Mouse (Mus musculus) macrophage (primary cell): ENCODE measurements around the gene Rfwd3. TPM values are rescaled to one million over a fixed set of nuclear protein-coding genes. Genes with fewer than 3 reads are reported as not detected.
A peak's percentile ranks its signal among the peaks of the same experiment; 100 is the strongest.
"Not testable (repeated sequence)": the region's sequence is repeated elsewhere in the genome, so short reads cannot be mapped to it uniquely, and the experiment has no call there.

Experiments used
- H3K27ac ChIP-seq: fragments of 350-480 bp; formaldehyde crosslinking; 2 replicates; pipeline ENCODE4 v1.9.0; 2021
- H3K36me3 ChIP-seq: fragments of 350-480 bp; formaldehyde crosslinking; 2 replicates; pipeline ENCODE4 v1.9.0; 2021; ENCODE audit errors: inconsistent target
- H3K4me3 ChIP-seq: fragments of 350-480 bp; formaldehyde crosslinking; 2 replicates; pipeline ENCODE4 v1.9.0; 2021; ENCODE audit errors: inconsistent target
- H3K79me2 ChIP-seq: fragments of 350-480 bp; formaldehyde crosslinking; 2 replicates; pipeline ENCODE4 v1.9.0; 2021; ENCODE audit errors: inconsistent target
- WGBS: methylation state at CpG from one replicate; pipeline ENCODE4 v1.1.7; 2026; ENCODE audit warnings: inconsistent platforms; ENCODE audit not compliant: missing documents; 5-methylcytosine and 5-hydroxymethylcytosine counted together
- polyA plus RNA-seq: library from polyadenylated mRNA; stranded (reverse); fragments of 250-400 nt; gene quantifications from 3 replicates; pipeline ENCODE4 v1.2.4, GENCODE M21; 2018; ENCODE audit warnings: inconsistent platforms

Rfwd3 gene
- polyA plus RNA-seq, 1 experiment from 2014 or later, result 18.6 TPM

DNA sequence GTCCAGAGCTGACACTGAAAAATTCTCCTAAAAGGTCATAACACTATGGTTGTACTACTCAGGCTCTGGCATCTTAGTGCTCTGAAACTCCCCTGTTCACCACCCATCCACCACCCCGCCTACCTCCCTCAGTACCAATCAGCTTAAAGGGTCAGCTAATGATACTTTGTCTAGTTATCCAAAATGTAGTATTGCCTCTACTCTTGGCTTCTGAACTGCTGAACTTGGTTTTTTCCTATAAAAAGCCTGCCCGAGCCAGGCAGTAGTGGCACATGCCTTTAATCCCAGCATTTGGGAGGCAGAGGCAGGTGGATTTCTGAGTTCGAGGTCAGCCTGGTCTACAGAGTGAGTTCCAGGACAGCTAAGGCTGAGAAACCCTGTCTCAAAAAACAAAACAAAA, 4.3 kb upstream of the Rfwd3 start:
- Histone ChIP-seq H3K4me3 (no peak overlapping the region), H3K27ac (no peak overlapping the region), H3K36me3 (no peaks in the 10 kb centered on the region), H3K79me2 (peaks cover 4% of the 10 kb centered on the region)
- WGBS, result 97% methylated on average over 3 of the region's 3 CpGs

DNA sequence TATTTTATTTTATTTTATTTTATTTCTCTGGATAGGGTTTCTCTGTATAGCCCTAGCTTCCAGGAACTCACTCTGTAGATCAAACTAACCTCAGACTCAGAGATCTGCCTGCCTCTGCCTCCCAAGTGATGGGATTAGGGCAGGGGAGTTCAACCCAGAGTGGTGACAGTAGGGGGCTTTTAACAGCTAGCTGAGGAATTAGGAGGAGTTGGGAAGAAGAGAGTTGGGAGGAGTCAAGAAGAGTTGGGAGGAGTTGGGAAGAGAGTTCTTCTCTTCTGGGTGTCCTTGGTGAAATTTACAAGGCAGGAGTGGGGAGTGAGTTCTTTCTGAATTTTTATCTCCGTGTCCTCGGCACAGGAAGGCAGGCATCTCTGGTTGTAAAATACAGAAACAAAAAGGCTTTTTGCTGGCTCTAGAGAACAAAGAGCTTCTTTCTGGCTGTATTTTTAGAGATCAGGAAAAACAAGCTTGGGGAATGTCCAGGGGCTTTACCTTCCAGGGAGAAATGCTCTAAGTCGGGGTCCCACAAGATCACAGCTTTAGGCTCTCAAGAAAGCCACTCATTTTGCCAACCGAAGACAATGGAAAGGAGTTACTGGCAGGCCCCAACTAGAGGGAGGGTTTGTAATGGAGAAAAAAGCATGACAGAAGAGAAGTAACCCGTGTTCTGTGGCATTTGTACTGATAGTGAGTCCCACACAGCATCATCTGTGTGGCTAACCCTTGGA, 3.2 kb upstream of the Rfwd3 start:
- peaks cover 15% of the 10 kb centered on the region for H3K79me2 ChIP-seq
- H3K4me3 ChIP-seq, H3K27ac ChIP-seq, H3K36me3 ChIP-seq: not testable (repeated sequence)
- 86% methylated on average over 5 of the region's 5 CpGs for WGBS

DNA sequence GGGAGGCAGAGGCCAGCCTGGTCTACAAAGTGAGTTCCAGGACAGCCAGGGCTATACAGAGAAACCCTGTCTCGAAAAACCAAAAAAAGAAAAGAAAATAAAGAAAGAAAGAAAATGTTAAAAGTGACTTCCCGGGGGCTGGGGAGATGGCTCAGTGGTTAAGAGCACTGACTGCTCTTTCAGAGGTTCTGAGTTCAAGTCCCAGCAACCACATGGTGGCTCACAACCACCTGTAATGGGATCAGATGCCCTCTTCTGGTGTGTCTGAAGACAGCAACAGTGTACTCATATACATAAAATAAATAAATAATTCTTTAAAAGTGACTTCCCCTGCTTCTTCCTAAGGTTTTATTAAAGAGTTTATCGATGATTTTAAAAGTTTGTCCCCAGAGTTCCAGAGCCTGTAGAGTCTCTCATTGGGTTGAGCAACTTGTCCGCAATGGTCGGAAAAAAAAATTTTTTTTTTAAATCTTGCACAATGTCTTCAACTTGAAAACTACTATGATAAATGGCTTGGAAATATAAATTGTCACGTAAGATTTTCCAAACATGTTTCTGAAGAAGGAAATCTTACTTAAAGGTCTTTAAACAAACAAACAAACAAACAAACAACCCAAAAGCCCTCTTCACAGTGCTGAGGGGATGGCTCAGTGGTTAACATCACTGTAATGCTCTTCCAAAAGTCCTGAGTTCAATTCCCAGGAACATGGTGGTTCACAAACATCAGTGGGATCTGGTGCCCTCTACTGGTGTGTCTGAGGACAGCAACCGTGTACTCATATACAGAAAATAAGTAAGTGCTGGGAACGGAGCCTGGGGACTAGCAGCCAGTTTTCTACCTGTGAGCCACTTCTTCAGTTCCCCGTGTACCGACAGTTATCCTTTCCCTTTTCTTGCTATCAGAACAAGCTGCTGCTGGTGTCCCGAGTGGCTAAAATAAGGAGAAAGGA, 850 bp upstream of the Rfwd3 start:
- H3K36me3 ChIP-seq, result no peaks in the 10 kb centered on the region
- H3K79me2 ChIP-seq, result peaks cover 39% of the 10 kb centered on the region
- 45% methylated on average over 11 of the region's 11 CpGs for WGBS
- peak overlapping the region; percentile 29 for H3K27ac ChIP-seq
- peak overlapping the region; percentile 12; the same call in 1 of the 2 replicates for H3K4me3 ChIP-seq

DNA sequence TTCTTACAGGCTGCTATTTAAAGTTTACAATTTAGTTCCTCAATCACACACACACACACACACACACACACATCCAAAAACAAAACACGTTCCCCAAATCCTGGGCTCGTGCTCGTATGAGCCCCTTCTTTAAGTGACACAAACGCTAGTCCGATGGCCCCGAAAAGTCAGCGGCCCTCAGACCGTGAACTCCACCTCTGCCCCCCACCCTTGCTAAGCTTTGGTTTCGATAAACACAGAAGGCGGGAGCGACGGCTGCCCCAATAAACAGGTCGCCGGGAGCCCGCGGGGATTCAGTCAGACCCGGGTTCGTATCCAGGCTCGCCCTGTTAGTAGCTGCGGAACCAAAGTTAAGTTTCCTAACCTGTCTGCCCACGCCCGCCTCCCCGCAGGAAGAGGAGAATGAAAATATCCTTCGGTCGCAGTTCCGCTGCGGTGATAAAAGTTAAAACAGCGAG, 630 bp downstream of the Rfwd3 start:
- Histone ChIP-seq H3K36me3 (no peaks in the 10 kb centered on the region; the same call in 1 of the 2 replicates), H3K79me2 (peaks cover 54% of the 10 kb centered on the region), H3K4me3 (peak overlapping the region; percentile 89), H3K27ac (peak overlapping the region; percentile 69)
- WGBS, result 2% methylated on average over 27 of the region's 28 CpGs

DNA sequence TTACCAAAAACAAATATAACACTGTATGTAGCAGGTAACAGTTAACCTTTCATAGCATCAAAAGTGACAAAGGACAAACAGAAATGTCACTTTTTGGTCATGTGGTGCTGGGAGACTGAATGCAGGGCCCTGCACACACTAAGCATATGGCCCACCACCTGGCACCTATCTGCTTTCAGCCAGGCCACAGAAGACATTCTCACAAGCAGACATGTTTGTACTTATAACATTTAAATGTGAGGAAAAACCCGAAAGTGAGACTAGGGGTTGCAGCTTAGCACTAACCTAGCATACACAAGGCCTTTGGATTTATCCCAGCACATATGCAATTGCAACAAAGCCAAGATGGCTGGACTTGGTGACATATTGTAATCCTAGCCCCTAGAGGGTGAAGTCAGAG, 2.0 kb downstream of the Rfwd3 start:
- peaks cover 68% of the 10 kb centered on the region for H3K79me2 ChIP-seq
- WGBS, result 82% methylated on average over 1 of the region's 1 CpGs
- no peak overlapping the region for H3K27ac ChIP-seq
- no peak overlapping the region for H3K4me3 ChIP-seq
- H3K36me3 ChIP-seq, result peaks cover 10% of the 10 kb centered on the region; the same call in 1 of the 2 replicates

DNA sequence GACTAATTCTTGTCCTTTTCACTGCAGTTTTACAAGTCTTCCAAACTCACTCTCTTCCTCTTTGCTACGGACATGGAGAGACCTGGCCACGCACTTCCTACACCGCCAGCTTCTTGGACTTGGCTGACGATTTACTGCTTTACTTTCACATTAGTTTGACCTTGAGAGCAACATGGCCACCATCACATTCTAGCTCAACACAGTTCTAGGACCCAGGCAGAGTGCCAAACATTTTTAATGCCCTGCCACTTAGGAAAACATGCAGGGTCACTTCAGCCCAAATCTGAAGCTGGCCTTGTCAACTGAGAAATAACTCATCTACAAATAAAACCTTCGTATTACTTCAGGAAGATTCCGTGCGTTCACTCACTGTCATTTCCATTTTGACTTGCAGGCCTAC, 8.3 kb downstream of the Rfwd3 start:
- Histone ChIP-seq H3K27ac (no peak overlapping the region), H3K4me3 (no peak overlapping the region), H3K79me2 (peaks cover 69% of the 10 kb centered on the region), H3K36me3 (peaks cover 52% of the 10 kb centered on the region)
- WGBS, result 89% methylated on average over 7 of the region's 7 CpGs

DNA sequence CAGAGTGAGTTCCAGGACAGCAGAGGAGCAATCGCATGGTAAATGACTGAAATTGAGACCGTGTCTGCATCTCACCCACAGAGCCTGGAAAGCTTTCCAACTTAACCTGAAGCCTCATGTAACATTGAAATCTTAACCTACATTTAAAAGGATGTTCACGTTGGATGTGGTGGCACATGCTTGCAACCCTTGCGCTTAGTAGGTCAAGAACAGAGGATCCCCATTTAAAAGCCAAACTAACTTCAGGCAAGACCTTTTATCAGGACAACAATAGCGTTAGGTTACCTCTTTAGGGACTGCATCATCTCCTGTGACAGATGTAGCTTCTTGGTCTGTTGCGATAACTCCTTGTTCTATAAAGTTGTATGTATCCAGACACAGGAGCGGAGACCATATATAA, 9.4 kb downstream of the Rfwd3 start:
- Histone ChIP-seq H3K27ac (no peak overlapping the region), H3K4me3 (no peak overlapping the region), H3K79me2 (peaks cover 57% of the 10 kb centered on the region), H3K36me3 (peaks cover 63% of the 10 kb centered on the region)
- 96% methylated on average over 7 of the region's 7 CpGs for WGBS

DNA sequence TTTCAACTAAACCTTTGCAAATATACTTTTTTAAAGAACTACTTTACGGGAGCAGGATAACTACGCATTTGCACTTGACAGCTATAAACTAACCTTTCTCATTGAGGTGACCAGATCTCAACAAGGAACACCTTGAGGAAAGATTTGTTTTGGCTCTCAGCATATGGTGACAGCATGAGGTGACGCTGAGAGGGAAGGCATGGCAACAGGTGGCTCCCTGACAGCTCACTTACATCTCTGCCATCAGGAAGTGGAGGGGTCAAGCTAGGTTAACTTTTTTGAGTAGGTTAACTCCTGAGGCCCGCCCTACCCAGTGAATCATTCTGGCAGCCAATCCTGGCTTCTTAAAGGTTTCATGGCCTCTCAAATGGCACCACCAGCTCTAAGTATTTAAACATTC, 14.4 kb downstream of the Rfwd3 start:
- peaks cover 67% of the 10 kb centered on the region for H3K36me3 ChIP-seq
- 94% methylated on average over 4 of the region's 4 CpGs for WGBS

DNA sequence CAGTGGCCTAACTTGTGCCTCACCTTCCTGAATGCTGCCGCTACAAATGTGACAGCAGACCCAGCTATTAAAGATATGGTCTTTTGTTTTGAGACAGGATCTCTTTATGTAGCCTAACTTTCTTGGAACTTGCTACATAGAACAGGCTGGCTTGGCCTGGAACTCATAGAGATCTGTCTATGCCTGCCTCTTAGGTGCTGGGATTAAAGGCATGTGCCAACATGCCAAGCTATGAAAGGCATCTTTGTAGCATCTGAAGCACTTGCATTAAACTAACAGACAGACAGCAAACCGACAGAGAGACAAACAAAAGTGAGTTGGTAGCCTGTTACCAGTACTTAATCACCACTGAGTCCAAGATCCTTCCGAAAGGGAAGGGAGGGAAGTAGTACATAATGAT, 17.9 kb downstream of the Rfwd3 start:
- Histone ChIP-seq H3K79me2 (no peaks in the 10 kb centered on the region), H3K36me3 (peaks cover 74% of the 10 kb centered on the region), H3K27ac (no peak overlapping the region), H3K4me3 (no peak overlapping the region)
- WGBS, result 80% methylated on average over 3 of the region's 3 CpGs

More for the DNA sequence above, 14.4 kb downstream of the Rfwd3 start:
- H3K27ac ChIP-seq, result no peak overlapping the region
- no peak overlapping the region for H3K4me3 ChIP-seq
- H3K79me2 ChIP-seq, result peaks cover 7% of the 10 kb centered on the region; the same call in 1 of the 2 replicates

DNA sequence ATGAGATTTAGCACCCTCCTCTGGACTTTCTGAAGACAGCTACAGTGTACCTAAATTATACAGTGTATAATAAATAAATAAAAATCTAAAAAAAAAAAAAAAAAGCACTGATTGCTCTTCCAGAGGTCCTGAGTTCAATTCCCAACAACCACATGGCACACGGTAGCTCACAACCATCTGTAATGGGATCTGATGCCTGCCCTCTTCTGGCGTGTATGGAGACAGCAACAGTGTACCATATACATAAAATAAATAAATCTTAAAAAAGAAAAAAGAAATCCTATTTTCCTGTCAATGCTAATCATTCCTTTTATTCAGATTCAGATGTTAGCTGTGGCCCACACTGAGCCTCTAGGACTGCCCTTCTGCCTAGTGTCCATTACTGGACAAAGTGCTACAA, 31.7 kb downstream of the Rfwd3 start:
- Histone ChIP-seq H3K4me3 (no peak overlapping the region), H3K27ac (no peak overlapping the region), H3K36me3 (peaks cover 9% of the 10 kb centered on the region; the same call in 1 of the 2 replicates), H3K79me2 (no peaks in the 10 kb centered on the region)
- 94% methylated on average over 2 of the region's 2 CpGs for WGBS

DNA sequence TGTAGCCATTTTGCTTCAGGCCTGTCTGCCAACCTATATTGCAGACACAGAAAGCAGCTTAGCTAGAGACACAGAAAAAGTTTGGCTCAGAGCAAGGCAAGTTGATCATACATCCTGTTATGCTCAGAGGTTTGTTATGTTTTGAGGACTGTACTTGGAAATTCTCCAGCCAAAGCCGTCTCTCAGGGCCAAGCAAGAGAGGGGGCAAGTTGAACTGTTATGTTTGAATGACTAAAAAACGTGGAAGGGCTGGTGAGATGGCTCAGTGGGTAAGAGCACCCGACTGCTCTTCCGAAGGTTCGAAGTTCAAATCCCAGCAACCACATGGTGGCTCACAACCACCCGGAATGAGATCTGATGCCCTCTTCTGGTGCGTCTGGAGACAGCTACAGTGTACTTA, 33.9 kb downstream of the Rfwd3 start:
- H3K27ac ChIP-seq, H3K79me2 ChIP-seq, H3K36me3 ChIP-seq, H3K4me3 ChIP-seq: not testable (repeated sequence)
- WGBS, result 88% methylated on average over 6 of the region's 7 CpGs

DNA sequence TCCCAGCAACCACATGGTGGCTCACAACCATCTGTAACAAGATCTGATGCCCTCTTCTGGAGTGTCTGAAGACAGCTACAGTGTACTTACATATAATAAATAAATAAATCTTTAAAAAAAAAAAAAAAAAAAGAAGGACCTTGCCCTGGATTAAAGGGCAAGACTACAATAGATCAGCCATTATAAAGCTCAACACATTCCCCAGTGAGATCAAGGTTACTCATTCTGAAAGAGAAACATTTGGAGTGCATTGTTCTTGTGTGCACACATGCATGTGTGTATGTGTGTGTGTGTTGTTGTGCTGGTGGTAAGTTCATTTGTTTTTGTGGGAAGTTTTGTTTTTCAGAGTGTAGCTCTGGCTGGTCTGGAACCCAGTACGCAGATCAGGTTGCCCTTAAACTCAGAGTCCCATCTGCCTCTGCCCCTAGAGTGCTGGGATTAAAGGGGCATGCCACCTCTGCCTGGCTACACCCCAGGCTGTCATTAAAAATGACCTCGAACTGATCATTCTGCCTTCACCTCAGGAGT, 35.3 kb downstream of the Rfwd3 start:
- 83% methylated on average over 2 of the region's 2 CpGs for WGBS

DNA sequence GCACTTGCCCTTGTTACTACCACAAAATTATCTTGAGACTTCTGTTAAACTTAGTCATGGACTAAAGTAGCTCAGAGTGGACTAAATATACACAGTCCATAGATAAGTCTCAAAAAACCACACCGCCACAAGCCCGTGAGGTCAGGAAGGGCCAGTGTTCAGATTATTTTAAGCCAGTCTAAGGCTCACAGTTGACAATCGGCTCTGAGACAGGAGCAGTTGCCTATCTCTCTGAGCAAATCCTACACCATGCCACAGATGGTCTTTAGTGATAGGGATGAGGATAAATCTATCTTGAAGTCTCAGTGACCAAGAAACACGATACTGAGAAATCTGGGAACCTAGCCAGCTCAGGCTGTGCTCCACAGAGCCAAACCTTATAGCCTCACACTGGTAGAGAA, 38.0 kb downstream of the Rfwd3 start:
- Histone ChIP-seq H3K36me3 (no peaks in the 10 kb centered on the region), H3K27ac (no peak overlapping the region), H3K79me2 (peaks cover 21% of the 10 kb centered on the region), H3K4me3 (no peak overlapping the region)
- 43% methylated on average over 4 of the region's 4 CpGs for WGBS

More for the DNA sequence above, 35.3 kb downstream of the Rfwd3 start:
- peaks cover 6% of the 10 kb centered on the region; the same call in 1 of the 2 replicates for H3K79me2 ChIP-seq
- H3K27ac ChIP-seq, result no peak overlapping the region
- H3K4me3 ChIP-seq, result no peak overlapping the region
- H3K36me3 ChIP-seq, result no peaks in the 10 kb centered on the region

DNA sequence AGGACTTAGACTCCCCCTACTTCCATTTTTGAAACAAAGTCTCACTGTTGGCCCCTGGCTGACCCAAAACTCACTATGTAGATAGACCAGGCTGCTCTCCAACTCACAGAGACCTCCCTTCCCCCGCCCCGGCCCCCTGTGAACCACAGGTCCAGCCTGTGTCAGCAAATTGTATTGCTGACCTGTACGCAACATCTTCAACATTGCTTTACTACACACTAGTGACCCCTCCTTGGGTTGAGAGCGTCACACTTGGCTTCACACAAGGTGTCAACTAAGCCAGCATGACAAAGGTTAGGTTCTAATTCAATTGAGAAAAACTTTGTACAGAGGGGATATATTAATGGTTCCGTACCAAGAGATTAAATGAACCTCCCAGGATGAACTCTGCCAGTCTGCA, 39.8 kb downstream of the Rfwd3 start:
- peak overlapping the region; percentile 84; the same call in 1 of the 2 replicates for H3K4me3 ChIP-seq
- peaks cover 38% of the 10 kb centered on the region for H3K79me2 ChIP-seq
- 87% methylated on average over 5 of the region's 5 CpGs for WGBS
- no peak overlapping the region for H3K27ac ChIP-seq
- H3K36me3 ChIP-seq, result no peaks in the 10 kb centered on the region

DNA sequence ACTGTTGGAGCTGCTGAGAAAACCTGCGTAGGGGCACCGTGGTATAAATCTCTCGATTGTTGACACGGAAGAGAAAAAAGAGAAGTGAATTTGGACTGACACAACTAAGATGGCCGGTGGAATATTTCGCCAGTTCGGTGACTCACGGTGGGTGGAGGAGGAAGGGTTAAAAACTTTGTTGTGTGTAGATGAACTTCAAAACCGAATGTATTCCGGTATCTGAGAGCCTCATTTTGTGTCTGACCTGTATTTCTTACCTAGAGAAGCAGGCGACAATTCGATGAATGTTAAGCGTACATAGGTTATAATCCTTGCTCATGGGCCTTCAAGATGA, 40.6 kb downstream of the Rfwd3 start:
- Histone ChIP-seq H3K36me3 (no peaks in the 10 kb centered on the region), H3K27ac (peak overlapping the region; percentile 76), H3K79me2 (peaks cover 47% of the 10 kb centered on the region), H3K4me3 (peak overlapping the region; percentile 84)
- 0% methylated on average over 11 of the region's 13 CpGs for WGBS
